Mouse (Mus musculus) small intestine, adult 2 months (tissue): ENCODE results near the gene Rab6a. TPM values are rescaled to one million over a fixed set of nuclear protein-coding genes. Genes with fewer than 3 reads are reported as not detected.
A peak's percentile ranks its signal among the peaks of the same experiment; 100 is the strongest.

Source experiments
- H3K27ac ChIP-seq: fragments of 200-500 bp; 2 replicates; pipeline ENCODE4 v1.5.1; 2012; ENCODE audit warnings: low read depth, low read length, control low read depth, inconsistent platforms; ENCODE audit not compliant: insufficient read depth
- H3K27me3 ChIP-seq: fragments of 200-500 bp; 2 replicates; pipeline ENCODE4 v1.6.1; 2012; ENCODE audit warnings: mild to moderate bottlenecking, moderate library complexity, low read length, inconsistent platforms; ENCODE audit not compliant: control insufficient read depth, insufficient read depth
- H3K36me3 ChIP-seq: fragments of 200-500 bp; 2 replicates; pipeline ENCODE4 v1.6.1; 2012; ENCODE audit warnings: mild to moderate bottlenecking, low read length, control low read depth, inconsistent platforms; ENCODE audit not compliant: control insufficient read depth, insufficient read depth
- H3K4me1 ChIP-seq: fragments of 200-500 bp; 2 replicates; pipeline ENCODE4 v1.6.1; 2012; ENCODE audit warnings: low read length, inconsistent platforms, mixed read lengths; ENCODE audit not compliant: control insufficient read depth, insufficient read depth, insufficient read length
- H3K4me3 ChIP-seq: fragments of 200-500 bp; 2 replicates; pipeline ENCODE4 v1.5.1; 2012; ENCODE audit warnings: low read depth, mild to moderate bottlenecking, control low read depth, inconsistent platforms, low read length, moderate library complexity
- CTCF ChIP-seq: fragments of 200-500 bp; IDR thresholded peaks from 2 replicates; pipeline ENCODE4 v1.5.1; 2012; ENCODE audit warnings: low read depth, mild to moderate bottlenecking, control low read depth, inconsistent platforms, low read length, moderate library complexity, mixed read lengths; ENCODE audit not compliant: insufficient replicate concordance, insufficient read length; ENCODE audit errors: extremely low read depth
- POLR2A ChIP-seq: fragments of 200-500 bp; IDR thresholded peaks from 2 replicates; pipeline ENCODE4 v1.6.1; 2012; ENCODE audit warnings: low read depth, mild to moderate bottlenecking, control low read depth, inconsistent platforms, low read length, moderate library complexity
- WGBS: fragments of 180-500 bp; shearing (Covaris S2); methylation state at CpG from one replicate; pipeline ENCODE4 v1.1.7; 2018; 5-methylcytosine and 5-hydroxymethylcytosine counted together
- polyA plus RNA-seq: library from polyadenylated mRNA; depleted of rRNA; stranded (reverse); fragments of >200 nt; gene quantifications from 2 replicates; pipeline ENCODE4 v1.2.3, GENCODE M21; 2012

Gene Rab6a
- polyA plus RNA-seq, 1 experiment, result 44.3 TPM

- H3K36me3 ChIP-seq, result 0 out of 2 replicates have a peak, but pooled peaks cover 1% of the 10 kb centered on the region
- H3K4me1 ChIP-seq, result 0 out of 2 replicates have a peak, but pooled peaks cover 2% of the 10 kb centered on the region
- H3K27me3 ChIP-seq, result no peaks in the 10 kb centered on the region
- TF ChIP-seq CTCF (no peak), POLR2A (no peak)
- no peak overlapping the region for H3K27ac ChIP-seq
- no peak overlapping the region for H3K4me3 ChIP-seq
- whole genome bisulfite sequencing, result 85% methylated on average over 9 of the region's 9 CpGs
These were observed 46.5 kb downstream of the Rab6a start for GRCm38 (mm10) chr7:100653480-100654266.

- no peaks in the 10 kb centered on the region for H3K36me3 ChIP-seq
- H3K27ac ChIP-seq, result no peak overlapping the region
- WGBS, result 88% methylated on average over 8 of the region's 8 CpGs
- H3K4me1 ChIP-seq, result 0 out of 2 replicates have a peak, but pooled peaks cover 2% of the 10 kb centered on the region
- no peak overlapping the region for H3K4me3 ChIP-seq
- H3K27me3 ChIP-seq, result no peaks in the 10 kb centered on the region
- TF ChIP-seq CTCF (no peak), POLR2A (no peak)
These were observed 47.2 kb downstream of the Rab6a start for GRCm38 (mm10) chr7:100654441-100654840.

- Histone ChIP-seq H3K27me3 (no peaks in the 10 kb centered on the region), H3K4me3 (no peak overlapping the region), H3K4me1 (0 out of 2 replicates have a peak, but pooled peaks cover 2% of the 10 kb centered on the region), H3K27ac (no peak overlapping the region), H3K36me3 (no peaks in the 10 kb centered on the region)
- 78% methylated on average over 5 of the region's 5 CpGs for WGBS
- no peak for TF ChIP-seq CTCF
- no peak for TF ChIP-seq POLR2A
These were observed 49.5 kb downstream of the Rab6a start for GRCm38 (mm10) chr7:100656739-100657138.

- 13% methylated on average over 18 of the region's 18 CpGs for WGBS
- no peak for TF ChIP-seq POLR2A
- no peak for TF ChIP-seq CTCF
- H3K27ac ChIP-seq, result no peak overlapping the region
- H3K36me3 ChIP-seq, result no peaks in the 10 kb centered on the region
- peak overlapping the region; percentile 38 for H3K4me3 ChIP-seq
- H3K27me3 ChIP-seq, result no peaks in the 10 kb centered on the region
- 0 out of 2 replicates have a peak, but pooled peaks cover 2% of the 10 kb centered on the region for H3K4me1 ChIP-seq
These were observed 50.9 kb downstream of the Rab6a start for GRCm38 (mm10) chr7:100658093-100658578.

GRCm38 (mm10) chr7:100661264-100661663 is 54.1 kb downstream of the Rab6a start:
- Histone ChIP-seq H3K4me3 (no peak overlapping the region), H3K27ac (no peak overlapping the region), H3K4me1 (0 out of 2 replicates have a peak, but pooled peaks cover 2% of the 10 kb centered on the region), H3K27me3 (no peaks in the 10 kb centered on the region), H3K36me3 (no peaks in the 10 kb centered on the region)
- 90% methylated on average over 7 of the region's 7 CpGs for WGBS
- TF ChIP-seq CTCF (no peak), POLR2A (no peak)

- TF ChIP-seq CTCF (no peak), POLR2A (no peak)
- Histone ChIP-seq H3K36me3 (no peaks in the 10 kb centered on the region), H3K27ac (no peak within 1 kb of the TSS), H3K4me3 (no peak within 1 kb of the TSS), H3K4me1 (0 out of 2 replicates have a peak, but pooled peaks cover 2% of the 10 kb centered on the region), H3K27me3 (no peaks in the 10 kb centered on the region)
- 86% methylated on average over 8 of the region's 8 CpGs for WGBS
These were observed 55.0 kb downstream of the Rab6a start, which contains the start of gene Plekhb1 for GRCm38 (mm10) chr7:100662231-100662630. Plekhb1 (minus strand) TSS chr7:100662414.

GRCm38 (mm10) chr7:100663190-100663589 is 56.0 kb downstream of the Rab6a start:
- Histone ChIP-seq H3K27me3 (no peaks in the 10 kb centered on the region), H3K4me3 (no peak overlapping the region), H3K27ac (no peak overlapping the region), H3K4me1 (0 out of 2 replicates have a peak, but pooled peaks cover 1% of the 10 kb centered on the region), H3K36me3 (no peaks in the 10 kb centered on the region)
- TF ChIP-seq CTCF (peak; percentile 91; the same call in 1 of the 2 replicates), POLR2A (no peak)
- 3% methylated on average over 13 of the region's 13 CpGs for WGBS
